Mouse (Mus musculus) cerebellum, postnatal 36 days (tissue): Measurements from ENCODE around the gene Supt4a.
A peak's percentile ranks its signal among the peaks of the same experiment; 100 is the strongest.

Source experiments
- DNase-seq, 2 experiments: peaks; one replicate each; pipeline ENCODE4 v3.0.0; 2021 to 2022; ENCODE audit warnings: mixed read lengths in 2 of 2

Supt4a gene

DNA sequence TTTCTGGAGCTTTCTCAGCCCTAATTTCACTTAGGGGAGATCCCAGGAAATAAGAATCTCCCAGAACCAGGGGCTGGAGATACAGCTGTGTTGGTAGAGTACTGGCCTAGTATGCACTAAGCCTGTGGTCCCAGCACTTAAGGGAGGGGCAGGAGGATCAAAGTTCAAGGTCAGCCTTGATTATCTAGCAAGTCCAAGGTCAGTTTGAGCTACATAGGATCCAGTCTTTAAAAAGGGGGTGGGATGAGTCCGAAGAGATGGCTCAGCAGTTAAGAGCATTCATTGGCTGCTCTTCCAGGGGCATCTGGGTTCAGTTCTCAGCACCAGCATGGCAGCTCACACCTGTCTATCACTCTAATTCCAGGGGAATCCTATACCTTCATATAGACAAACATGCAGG is 15.0 kb downstream of the Supt4a start:
- DNase-seq, result no peak

DNA sequence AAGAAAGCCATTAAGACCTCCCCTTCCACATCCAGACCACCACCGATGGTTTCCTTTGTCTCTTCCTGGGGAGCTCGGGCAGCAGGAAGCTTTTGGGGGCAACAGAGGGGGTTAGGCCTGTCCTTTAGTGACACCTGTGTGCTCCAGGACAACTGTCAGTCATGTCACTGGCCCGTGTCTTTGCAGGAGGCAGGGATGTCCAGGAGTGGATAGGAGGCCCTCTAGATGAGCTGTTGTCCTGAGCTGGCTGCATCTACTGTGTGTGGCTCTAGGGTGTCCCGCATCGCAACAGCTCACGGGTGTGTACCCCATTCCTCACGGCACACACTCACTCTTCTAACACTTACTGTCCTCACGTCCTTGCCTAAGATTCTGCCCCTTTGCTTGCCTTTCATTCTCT is 15.9 kb downstream of the Supt4a start:
- no peak for DNase-seq

DNA sequence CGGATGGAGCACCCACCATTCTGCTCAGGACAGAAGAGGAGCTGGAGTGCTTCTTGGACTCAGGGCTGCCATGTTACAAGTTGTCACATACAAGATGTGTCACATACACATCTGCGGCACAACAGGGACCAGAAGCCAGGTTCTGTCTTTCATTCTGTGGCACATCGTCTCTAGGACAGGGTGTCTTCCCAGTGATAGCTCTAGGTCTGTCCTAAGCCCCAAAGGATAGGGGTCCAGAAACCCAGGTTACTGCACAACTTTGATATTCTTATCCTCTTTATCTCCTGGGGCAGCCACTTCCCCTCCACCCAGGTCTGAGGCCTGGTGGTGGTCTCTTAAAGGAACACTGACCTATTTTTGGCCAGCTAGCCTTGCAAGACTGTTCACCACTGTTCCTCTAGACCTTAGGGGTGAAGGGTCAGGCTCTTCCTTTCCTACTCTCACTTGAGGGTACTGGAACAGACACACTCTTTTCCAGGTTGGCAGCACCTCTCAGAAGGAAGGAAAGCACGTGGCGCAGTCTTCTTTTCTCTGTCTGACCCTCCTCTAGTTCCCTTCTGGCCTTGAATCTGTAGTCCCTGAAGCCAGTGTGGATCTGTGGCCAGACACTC is 16.6 kb downstream of the Supt4a start:
- DNase-seq, result no peak

DNA sequence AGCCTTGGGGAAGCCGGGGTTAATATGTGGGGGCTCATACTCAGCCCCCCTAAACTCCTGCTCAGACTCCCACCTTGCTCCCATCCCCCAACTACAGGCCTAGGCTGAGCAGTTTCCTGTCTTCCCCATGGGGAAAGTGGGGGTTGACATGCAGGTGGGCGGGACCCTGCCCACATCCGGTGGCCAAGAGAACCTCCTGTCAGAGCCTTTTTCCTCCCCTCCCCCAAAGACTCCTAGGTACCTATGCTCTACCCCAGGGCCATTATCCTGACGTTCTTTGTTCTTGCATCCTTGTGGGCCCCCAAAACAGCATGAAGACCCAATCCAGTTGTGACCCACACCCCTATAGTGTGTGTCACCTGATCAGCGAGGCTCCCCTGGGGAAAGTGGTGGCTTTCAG is 17.3 kb downstream of the Supt4a start:
- no peak for DNase-seq

DNA sequence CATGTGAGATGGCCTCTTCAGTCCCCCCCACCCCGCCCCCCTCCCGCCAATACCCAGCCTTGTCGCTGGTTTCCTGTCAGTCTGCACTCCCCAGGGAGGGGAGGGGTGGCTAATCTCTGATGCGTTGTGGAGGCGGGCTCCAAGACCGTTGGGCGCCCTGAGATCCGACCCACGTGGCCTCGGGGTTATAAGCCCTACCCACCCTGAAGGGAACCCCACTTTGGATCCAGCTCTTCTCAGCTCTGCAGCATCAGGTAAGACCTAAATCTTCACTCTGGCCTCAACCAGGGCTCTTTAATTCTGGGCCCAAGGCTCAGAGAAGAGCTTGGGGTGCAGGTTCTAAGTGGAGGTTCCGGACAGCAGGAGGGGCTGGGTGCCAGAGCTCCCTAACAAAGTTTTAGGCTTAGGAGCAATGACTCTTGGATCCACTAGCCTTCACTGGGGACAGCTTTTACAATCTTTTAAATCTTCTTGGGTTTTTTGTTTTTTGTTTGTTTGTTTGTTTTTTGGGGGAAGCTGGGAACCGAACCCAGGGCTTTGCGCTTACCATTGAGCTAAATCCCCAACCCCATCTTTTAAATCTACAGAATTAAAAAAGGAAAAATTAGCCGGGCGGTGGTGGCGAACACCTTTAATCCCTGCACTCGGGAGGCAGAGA is 18.1 kb downstream of the Supt4a start:
- no peak for DNase-seq

DNA sequence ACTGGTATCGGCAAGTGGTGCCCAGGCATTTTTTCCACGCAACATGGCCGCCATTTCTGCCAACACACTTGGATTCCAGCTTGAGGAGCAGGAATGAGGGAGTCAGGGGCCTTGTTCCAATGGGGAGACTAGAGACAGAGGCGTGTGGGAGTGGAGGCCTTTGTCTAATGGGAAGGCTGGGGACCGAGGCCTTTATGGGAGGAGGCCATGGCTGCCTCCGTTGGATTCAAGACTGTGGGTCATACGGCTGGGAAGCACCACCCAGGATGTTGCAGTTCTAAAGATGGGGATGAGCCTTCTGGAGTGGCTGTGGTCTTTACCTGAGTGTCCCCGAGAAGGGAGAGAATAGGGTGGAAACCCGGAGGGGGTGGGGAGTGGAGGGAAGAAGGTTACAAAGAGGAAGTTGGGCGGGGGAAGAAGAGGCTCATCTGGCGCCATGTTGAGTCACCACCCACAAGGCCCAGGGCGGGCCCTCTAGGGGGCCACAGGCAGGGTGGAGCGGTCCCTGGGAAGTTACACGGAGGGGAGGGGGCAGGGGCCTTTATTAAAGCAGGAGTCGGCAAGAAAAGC is 19.0 kb downstream of the Supt4a start:
- DNase-seq, result no peak

DNA sequence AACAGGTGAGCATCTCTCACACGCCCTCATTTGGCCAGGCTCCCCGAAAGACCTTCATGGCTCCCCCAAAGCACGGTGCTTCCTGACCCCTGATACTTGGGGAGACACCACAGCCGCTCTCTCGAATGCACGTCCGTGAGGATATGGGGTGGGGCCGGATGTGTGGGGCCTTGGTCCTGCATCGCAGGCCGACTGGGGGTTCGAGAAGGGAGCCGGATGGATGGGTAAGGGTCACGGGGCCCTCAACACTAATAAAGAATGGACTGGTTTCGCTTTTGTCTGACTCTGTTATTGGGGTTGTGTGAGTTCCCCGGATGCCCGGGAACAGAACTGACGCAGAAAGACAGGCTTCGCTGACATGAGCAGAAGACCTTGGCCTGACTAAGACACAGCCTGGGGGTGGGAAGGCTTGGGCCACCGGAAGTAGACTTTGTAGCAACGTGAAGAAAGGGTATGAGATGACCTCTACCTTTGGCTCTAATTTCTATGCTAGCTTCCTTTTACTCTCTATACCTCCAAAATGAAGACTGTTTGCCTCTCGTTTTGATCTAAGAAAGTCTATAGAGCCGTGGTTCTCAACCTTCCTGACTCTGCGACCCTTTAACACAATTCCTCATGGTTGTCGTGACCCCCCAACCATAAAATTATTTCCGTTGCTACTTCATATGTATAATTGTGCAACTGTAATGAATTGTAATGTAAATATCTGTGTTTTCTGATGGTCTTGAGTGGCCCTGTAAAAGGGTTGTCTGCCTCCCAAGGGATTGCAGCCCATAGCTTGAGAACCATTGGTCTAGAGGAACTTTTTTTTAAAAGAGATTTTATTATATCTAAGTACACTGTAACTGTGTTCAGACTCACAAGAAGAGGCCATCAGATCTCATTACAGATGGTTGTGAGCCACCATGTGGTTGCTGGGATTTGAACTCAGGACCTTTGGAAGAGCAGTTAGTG is 19.9 kb downstream of the Supt4a start:
- no peak for DNase-seq

DNA sequence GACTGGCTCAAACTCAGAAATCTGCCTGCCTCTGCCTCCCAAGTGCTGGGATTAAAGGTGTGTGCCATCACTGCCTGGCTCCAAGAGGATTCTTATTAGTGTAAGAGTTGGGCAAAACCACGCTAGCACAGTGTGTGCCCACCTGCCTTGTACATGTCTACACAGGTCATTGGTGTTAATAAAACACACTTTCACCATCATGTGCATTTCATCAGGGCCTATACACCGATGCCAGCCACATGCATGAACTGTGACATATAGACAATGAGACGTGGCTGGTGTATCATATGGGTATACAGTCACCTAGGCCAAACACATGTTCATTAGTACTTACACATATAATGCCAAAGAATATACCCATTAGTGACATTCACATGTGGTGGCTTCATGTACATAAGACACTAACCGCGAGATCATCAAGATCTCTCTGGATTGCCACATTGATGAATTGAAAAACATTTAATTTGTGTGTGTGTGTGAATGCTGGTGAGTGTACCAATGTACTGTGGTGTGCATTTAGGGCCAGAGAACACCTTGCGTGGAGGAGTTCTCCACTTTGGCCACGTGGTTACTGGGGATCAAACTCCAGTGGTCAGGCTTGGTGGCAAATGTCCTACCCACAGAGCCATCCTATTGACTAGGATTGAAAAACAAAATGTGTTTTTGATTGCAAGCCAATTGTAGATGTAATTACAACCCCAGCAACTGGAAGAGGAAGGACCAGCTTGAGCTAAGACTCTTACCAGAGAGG is 21.0 kb downstream of the Supt4a start:
- no peak for DNase-seq

DNA sequence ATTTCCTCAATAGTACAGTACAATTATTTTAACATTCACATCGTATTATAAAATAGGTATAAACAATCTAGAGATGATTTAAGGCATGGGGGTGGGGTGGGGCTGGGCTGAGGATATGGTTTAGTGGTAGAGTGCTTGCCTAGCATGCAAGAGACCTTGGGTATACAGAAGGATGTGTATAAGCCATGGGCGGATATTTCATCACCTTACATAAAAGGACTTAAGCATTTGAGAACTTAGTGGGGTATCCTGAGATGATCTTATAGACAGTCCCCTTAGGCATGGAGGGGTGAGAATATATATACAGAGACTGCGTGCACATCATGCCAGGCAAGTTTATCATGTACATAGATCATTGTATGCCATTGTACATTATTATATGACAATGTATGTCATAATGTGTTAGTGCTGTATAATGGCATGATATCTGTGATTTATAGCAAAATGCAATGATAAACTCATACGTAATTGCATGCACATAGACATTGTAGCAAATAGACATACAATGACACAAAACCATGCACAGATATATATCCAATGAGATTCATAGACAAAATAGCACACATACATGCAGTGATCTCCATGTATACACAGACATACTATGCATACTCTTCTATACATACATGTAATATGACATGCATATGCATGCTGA is 21.7 kb downstream of the Supt4a start:
- no peak for DNase-seq

DNA sequence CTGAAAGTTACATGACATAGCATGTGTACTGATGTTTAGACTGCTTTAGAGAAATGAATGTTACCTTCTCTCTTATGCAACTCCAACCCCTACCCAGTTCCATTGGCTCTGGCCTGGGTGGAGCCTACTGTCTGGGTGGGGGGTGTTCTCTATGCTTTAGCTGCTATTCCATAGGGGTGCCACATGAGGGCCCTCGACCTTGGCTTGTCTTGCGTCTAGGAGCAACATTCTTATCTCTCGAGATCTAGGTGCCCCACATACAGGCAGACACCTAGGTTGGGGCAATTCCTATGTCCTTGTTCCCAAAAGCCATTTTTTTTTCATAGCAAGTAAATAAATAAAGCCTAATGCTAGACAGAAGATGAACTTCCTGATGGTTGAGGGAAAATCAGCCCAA is 22.3 kb downstream of the Supt4a start:
- peak; percentile 37 to 47 for DNase-seq

DNA sequence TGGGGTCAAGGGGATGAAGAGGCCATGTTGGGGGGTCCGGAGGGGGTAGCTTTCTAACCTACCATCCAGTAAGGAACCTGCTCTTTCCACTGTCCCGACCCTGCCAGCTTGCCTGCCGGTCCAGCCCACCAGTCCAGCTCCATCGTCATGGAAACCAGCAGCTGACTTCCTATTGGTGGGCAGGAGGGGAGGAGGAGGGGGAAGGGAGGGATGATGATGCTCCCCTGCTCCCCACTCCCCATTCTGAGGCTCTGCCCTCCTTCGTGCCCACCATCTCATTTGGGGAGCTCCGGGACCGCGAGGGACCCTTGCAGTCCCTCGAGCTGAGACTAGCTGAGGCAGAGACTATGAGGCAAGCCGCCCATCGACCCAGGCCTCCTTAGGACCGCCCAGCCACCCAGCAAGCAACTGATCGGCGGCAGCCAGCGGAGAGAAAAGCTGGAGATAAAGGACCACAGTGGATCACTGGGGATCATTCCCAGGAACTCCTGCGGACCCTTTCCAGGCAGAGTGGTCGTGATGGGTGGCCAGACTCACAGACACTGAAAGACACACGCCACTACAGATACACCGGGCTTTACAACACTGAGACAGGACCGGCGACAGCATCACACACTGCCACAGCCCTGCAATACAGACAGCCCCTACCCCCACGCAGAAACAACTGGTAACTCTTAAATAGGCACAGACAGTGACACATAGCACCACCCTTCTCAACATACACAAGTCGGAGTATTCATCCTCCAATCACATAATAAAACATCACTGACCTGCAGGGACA is 23.1 kb downstream of the Supt4a start, which contains the start of gene Tspoap1:
Gene Tspoap1 (plus strand): TSS at position 241 of the 781 bp plus-strand sequence.
- DNase-seq, result peak; percentile 63 to 64

DNA sequence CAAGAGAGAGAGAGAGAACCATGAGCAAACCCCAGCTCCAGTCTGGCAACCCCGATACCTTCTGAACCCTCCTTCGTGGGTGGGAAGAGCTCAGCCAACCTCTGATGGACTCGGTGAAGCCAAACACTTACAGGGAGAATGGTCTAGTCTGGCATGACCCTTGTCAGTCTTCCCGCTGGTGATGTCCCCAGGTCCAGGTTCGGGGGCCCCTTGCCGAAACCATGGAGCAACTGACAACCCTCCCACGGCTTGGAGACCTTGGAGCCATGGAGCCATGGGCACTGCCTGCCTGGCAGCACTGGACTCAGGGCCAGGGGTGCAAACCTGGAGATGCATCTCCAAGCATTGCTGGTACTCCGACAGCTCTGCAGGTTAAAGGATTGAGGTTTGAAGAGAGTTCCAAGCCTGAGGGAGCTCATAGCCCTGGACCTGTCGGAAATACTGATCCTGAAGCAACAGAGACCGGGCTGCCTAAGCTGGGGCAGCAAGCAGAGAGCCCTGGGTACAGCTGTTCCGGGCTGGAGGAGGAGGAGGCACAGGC is 23.9 kb downstream of the Supt4a start:
- peak; percentile 33 to 56 for DNase-seq

DNA sequence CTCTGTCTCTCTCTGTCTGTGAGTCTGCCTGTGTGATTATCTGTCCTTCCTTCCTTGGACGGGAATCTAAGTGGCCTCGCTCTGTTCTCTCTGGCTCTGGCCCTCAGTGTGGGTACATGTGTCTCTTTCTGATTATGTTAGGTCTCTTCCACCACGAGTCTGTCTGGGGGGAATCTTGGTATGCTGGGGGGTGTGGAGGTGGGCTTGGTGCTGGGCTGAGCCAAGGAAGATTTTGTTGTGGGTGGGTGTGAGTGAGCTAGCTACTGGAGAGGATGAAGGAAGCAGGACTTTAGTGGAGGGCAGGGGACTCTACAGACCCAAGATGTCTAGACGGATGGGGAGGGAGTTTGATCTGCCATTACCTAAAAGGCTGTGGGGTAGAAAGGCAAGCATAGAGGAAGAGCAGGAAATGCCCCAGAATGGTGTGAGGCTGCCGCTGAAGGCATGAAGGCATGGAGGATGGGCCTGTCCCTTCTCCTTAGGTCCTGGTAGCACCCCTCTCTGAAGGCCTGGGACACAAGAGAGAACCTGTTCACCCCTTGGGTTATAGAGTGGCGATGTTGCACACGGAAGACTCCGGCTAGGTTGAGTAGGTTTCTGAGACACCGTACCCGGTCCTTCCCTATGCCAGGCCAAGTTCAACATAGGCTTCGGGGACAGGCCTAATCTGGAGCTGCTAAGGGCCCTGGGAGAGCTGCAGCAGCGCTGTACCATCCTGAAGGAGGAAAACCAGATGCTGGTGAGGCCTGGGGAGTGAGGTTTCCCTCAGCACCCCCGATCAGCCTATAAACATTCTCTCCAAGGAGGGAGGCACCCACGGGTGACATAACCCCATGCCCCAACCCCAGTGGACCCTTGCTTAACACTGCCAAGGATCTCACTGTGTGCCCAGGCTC is 24.7 kb downstream of the Supt4a start:
- DNase-seq, result peak in 1 of 2 experiments; percentile 42

DNA sequence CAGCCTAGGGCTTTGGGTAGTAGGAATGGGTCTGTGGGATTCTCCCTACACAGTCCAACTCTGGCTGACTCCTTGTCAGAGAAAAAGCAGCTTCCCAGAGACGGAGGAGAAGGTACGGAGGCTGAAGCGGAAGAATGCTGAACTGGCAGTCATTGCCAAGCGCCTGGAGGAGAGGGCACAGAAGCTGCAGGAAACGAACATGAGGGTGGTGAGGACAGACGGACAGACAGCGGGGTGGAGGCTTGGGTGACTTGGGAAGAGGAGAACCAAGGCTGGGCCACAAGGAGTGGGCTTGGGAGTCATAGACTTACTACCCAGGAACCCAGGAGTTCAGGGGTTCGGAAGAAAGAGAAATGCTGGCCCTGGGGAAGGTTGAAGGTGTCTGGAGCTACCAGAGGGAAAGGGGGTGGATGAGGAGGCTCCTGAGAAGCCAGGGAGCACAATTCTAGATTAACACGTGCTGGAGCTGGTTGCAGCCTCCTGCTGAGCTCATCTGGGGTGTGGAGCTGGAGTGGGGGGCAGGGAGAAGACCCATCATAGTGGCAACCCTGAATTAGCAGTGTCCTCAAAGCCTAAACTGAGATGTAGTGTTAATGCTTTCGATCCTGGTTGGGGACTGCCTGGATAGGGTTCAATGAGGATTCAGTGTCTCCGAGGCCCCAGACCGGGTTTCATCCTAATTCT is 25.5 kb downstream of the Supt4a start:
- peak; percentile 40 to 47 for DNase-seq

DNA sequence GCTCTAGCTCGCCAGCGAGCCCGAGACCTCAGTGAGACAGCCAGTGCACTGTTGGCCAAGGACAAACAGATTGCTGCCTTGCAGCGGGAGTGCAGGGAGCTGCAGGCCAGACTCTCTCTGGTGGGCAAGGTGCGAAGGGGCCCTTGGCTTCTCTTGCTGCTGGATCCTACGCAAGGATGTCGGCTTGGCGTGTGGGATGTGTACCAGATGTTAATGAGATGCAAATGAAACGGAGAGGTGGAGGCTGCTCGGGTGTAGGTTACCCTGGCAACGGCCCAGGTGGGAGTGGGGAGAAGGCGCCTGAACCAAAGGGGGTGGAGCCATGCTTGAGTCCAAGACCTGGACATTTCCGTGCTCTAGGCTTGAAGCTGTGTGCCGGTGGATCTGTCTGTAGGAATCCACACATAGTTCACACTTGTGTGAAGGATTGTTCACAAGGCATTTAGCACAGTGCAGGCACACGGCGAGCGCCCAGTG is 26.2 kb downstream of the Supt4a start:
- DNase-seq, result peak; percentile 79 to 80

DNA sequence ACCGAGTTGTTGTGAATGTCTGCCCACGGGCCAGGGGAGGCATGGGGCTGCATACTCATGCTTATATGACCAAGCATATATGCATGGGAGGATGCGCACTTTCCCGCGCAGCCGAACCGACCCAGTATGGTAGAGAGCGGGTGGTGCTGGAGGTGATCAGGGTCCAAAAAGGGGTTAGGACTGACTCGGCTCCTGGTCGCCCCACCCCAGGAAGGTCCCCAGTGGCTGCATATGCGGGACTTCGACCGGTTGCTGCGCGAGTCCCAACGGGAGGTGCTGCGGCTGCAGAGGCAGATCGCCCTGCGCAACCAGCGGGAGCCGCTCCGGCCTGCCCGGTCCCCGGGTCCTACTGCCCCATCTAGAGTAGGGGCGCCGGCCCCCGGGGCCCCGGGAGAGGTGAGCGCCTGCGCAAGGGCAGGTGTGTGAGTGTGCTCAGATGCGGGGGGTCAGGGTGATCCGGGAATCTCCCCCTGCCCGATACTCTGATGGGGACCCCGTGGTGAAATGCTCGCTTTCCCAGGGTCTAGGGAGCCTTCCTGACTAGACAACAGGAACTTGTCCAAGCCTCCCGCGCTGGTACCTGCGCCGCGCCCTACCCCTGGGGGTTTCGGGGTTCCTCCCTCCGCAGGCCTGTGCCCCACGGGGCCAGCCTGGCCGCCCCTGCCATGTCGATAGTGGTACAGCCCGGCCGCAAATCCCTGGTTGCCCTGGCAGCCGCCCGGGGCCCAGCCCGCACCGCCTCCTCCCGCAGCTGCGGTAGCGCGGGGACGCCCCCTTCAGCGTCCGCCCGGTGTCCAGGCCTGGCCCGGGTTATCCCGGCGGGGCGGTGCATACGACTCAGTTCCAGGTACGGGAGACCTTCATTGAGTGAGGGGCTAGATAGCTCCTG is 26.9 kb downstream of the Supt4a start:
- peak; percentile 71 to 77 for DNase-seq

DNA sequence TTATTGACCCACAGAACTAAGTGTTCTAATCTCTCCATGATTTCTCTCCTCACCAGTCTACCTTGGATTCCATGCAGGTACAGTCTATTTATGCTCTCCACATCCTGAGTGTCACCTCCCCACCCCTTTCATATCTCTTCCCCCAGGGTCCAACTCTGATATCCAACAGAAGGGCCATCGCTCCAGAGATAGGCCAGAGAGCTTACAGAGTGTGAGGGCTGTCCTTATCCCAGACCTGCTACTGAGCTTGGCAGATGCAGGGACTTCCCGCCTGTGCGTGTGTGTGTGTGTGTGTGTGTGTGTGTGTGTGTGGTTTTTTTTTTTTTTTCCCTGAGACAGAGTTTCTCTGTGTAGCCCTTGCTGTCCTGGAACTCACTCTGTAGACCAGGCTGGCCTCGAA is 31.4 kb downstream of the Supt4a start:
- no peak for DNase-seq

DNA sequence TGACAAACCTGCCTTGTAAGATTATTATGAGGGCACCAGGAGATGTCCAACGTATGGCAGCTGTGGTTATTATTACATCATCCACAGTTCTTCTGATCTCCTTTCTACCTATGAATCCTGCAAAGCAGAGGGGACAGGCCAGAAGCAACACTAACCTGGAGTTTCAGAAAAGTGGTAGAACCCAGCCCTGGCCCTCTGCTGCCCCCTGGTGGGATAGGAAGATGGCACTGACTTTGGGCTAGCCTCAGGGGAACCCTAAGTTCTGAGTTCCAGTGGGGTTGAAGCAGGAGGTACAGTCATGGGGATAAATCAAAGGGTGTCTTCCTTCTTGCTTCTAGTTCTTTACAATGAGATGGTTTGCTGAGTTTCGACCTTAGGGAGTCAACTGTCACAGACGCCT is 33.6 kb downstream of the Supt4a start:
- DNase-seq, result peak; percentile 83 to 84
